Mouse (Mus musculus) erythroblast, adult 5-6 weeks (primary cell): ENCODE results near the gene Frmd5. TPM values are rescaled to one million over a fixed set of nuclear protein-coding genes. Genes with fewer than 3 reads are reported as not detected.

ENCODE experiments used
- ATAC-seq: replicated peaks from 2 replicates; pipeline ENCODE4 v1.8.0; 2016; ENCODE audit warnings: moderate number of reproducible peaks, mild to moderate bottlenecking, moderate TSS enrichment, inconsistent platforms; ENCODE audit not compliant: poor library complexity, low FRiP score, severe bottlenecking
- total RNA-seq, 2 experiments: library from RNA; stranded (forward) in 1 of 2; stranded (reverse) in 1 of 2; fragments of 150-400 nt in 1 of 2; fragments of 200-764, 138-1000 nt in 1 of 2; gene quantifications; 2 replicates each; pipeline versions ENCODE4 v1.2.3 to v1.2.4; 2015 to 2017; ENCODE audit warnings: low replicate concordance in 2 of 2

The Frmd5 gene
- total RNA-seq, 2 experiments from 2014 or later: not detected

DNA sequence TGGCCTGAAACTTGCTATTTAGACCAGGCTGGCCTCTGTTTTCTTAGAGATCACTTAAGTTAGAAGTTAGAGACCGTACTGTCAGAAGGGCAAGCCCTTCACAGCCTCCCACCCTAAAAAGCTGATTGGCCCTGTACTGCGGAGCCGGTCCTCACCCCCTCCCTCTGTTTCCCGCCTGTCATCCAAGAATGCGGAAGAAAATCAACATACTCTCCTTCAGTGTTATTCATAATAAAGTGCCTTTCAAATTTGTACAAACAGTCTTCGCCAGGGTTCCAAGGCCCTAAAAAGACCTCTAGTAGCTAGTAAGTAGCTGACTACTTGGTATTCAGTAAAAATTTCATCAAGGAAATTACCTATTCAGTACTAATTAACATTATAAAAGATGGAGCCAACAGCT, 164.0 kb downstream of the Frmd5 start:
- no peak for ATAC-seq

- no peak for ATAC-seq
Measured at GRCm38 (mm10) chr2:121632091-121632490, 174.8 kb downstream of the Frmd5 start.

GRCm38 (mm10) chr2:121630286-121630685, 176.6 kb downstream of the Frmd5 start:
- no peak for ATAC-seq

DNA sequence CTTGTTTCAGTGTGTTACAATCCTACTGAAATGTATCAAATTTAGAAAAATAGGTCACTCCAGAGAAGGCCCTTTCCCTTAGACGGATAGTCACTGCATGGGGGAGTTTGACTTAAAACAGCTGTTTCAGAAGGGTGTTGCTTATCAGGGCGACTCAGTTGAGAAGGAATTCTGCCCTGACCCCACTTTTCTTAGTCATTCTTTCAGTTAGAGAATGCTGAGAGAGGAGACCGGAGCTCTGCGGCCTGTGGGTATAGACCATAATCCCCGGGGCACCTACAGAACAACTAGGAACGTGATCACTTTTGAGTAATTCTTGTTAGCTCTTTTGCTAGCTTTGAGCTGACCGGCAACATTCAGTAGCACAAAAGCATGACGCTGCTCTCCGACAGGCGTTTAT, 178.6 kb downstream of the Frmd5 start:
- ATAC-seq: no peak

GRCm38 (mm10) chr2:121625901-121626300, 181.0 kb downstream of the Frmd5 start:
- ATAC-seq: no peak

GRCm38 (mm10) chr2:121621262-121622163, 185.4 kb downstream of the Frmd5 start:
- no peak for ATAC-seq

DNA sequence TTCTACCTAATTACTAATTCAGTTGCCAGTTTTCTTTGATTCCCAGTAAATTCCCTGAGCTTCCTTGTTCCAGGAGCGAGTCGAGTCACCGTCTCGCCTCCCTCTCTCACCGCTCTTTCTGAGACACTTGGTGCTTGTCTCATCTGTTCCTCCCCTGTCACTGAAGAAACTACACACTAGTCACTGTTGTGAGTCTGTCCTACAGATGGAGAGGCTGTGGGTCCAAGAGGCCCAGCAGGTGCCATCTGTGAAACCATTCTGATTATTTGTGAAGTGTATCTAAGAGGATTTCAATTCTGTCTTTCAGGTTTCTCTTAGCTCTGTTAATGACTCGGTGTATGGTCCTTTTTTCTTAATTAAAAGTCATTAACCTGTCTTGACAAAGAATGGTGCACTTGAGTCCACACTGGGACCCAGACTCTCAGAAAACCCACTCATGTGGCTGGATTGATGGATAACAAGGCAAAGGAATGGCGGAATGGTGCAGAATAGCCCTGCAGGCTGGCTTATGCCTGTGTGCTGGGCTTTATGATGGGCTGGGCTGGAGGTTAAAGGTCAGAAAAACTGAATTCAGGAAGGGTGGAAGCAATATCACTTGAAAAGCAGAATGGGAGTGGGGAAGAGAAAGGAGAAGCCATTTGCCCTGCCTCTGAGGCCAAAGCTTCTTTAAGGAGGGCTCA, 186.2 kb downstream of the Frmd5 start:
- ATAC-seq: no peak

- ATAC-seq: no peak
Measured at GRCm38 (mm10) chr2:121615199-121615559, 191.7 kb downstream of the Frmd5 start.

- ATAC-seq: no peak
Measured at GRCm38 (mm10) chr2:121614483-121615198, 192.2 kb downstream of the Frmd5 start.

- ATAC-seq: no peak
Measured at GRCm38 (mm10) chr2:121612112-121612511, 194.8 kb downstream of the Frmd5 start.

- ATAC-seq: no peak
Measured at GRCm38 (mm10) chr2:121610008-121610884, 196.6 kb downstream of the Frmd5 start.

- no peak for ATAC-seq
Measured at GRCm38 (mm10) chr2:121609141-121609724, 197.7 kb downstream of the Frmd5 start.

DNA sequence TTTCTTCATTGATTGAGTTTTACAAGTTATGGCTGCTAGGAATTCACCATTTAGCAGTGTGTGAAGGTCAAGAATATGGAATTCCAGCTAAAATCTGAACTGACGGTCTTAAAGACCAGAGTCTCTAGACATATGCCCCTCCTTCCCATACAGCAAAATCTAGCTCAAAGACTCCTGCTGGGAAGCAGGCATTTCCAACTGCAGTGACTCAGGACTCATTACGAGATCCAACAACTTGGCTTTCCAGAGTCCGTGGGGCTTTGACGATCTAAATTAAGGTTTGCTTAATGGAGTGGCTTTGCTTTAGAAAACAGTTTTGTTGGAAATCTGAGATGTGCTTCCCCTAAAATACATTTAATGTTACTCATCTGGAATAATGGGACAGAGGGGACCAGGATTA, 204.5 kb downstream of the Frmd5 start:
- no peak for ATAC-seq

- ATAC-seq: no peak
Measured at GRCm38 (mm10) chr2:121601543-121601942, 205.3 kb downstream of the Frmd5 start.

GRCm38 (mm10) chr2:121600736-121601135, 206.2 kb downstream of the Frmd5 start:
- no peak for ATAC-seq

DNA sequence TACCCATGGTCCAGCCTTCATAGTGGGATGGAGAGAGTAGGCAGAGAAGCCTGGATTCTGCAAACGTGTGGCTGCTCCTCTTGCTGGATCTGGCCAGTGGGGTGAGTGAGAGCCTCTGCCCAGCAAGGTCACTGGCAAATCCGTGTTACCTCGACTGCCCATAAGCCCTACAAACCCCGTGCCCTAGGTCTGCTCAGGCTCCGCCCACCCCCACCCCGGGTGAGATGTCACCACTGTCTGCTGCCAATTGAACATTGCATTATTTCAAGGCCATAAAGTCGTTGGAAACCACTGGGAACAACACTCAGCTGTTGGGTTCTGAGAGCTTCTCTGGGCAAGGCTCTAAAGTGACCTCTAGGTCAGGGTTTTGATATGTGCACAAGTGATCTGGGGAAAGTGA, 208.6 kb downstream of the Frmd5 start:
- ATAC-seq: no peak

GRCm38 (mm10) chr2:121596621-121597020, 210.3 kb downstream of the Frmd5 start:
- peak; percentile 19; the same call in 1 of the 2 replicates for ATAC-seq

GRCm38 (mm10) chr2:121594660-121595291, 212.1 kb downstream of the Frmd5 start:
- ATAC-seq: no peak

- no peak for ATAC-seq
Measured at GRCm38 (mm10) chr2:121594131-121594530, 212.8 kb downstream of the Frmd5 start.
